Comparison of ENCODE assay signal across 9 mouse cellular contexts in genomic region chr5:99708706-99709105, GRCm38 (mm10). TPM values are rescaled to one million over a fixed set of nuclear protein-coding genes. Genes with fewer than 3 reads are reported as not detected.
DNase-seq lines count a peak whose midpoint lies in the region; ATAC-seq lines count a peak whose summit lies in the region.
"Had no signal": no experiment of that assay in that cellular context is flagged by ENCODE, and none has a peak within 500 bp of the region (broad histone marks: within the 10 kb centered on the region; RNA-seq: fewer than 3 reads in every experiment).

No protein-coding gene starts in this region.

- no peak for ATAC-seq in hindbrain, embryonic 11.5 days (ENCODE audit: low FRiP score)
- ATAC-seq in hindbrain, embryonic 14.5 days (ENCODE audit: low FRiP score) = no peak
- no peak for ATAC-seq in kidney, embryonic 14.5 days (ENCODE audit: low FRiP score, low TSS enrichment)

- H3K9me3 ChIP-seq in hindbrain, embryonic 11.5 days (ENCODE audit: control insufficient read depth, low read length) = no peaks in the 10 kb centered on the region
- H3K9me3 ChIP-seq in hindbrain, embryonic 14.5 days (ENCODE audit: control insufficient read depth, low read length) = no peaks in the 10 kb centered on the region
- H3K9me3 ChIP-seq in kidney, embryonic 14.5 days (ENCODE audit: control insufficient read depth, low read length) = no peaks in the 10 kb centered on the region
- H3K9me3 ChIP-seq: stomach, embryonic 15.5 days had no signal

- no peak overlapping the region for H3K4me2 ChIP-seq in hindbrain, embryonic 11.5 days (replicated peaks; ENCODE audit: low read depth, low read length)
- no peak overlapping the region for H3K4me2 ChIP-seq in hindbrain, embryonic 14.5 days (replicated peaks)
- H3K4me2 ChIP-seq in kidney, embryonic 14.5 days (replicated peaks; ENCODE audit: low read depth, low read length) = no peak overlapping the region
- H3K4me2 ChIP-seq: stomach, embryonic 15.5 days had no signal

- peak; percentile 48 for DNase-seq in hindbrain, embryonic 11.5 days (ENCODE audit: low spot score)
- no peak for DNase-seq in hindbrain, embryonic 14.5 days (ENCODE audit: low spot score)
- peak; percentile 49 to 51 for DNase-seq in right cerebral cortex, adult 2 months (ENCODE audit: low spot score in 2 of 2)
- DNase-seq in right cerebral cortex, postnatal 25 days = no peak
- DNase-seq in cerebellum, postnatal 14 days = peak; percentile 48 to 62
- peak; percentile 52 for DNase-seq in retina, postnatal 1 day
- no peak for DNase-seq in yolk sac, embryonic 10.5 days (ENCODE audit: low spot score)

- H3K27ac ChIP-seq in hindbrain, embryonic 11.5 days (ENCODE audit: low read depth, low read length) = no peak overlapping the region
- no peak overlapping the region for H3K27ac ChIP-seq in hindbrain, embryonic 14.5 days
- H3K27ac ChIP-seq in kidney, embryonic 14.5 days (ENCODE audit: low read depth, low read length) = no peak overlapping the region
- H3K27ac ChIP-seq: stomach, embryonic 15.5 days had no signal

- H3K27me3 ChIP-seq in hindbrain, embryonic 11.5 days (ENCODE audit: control insufficient read depth, insufficient read depth, low read length) = no peaks in the 10 kb centered on the region
- H3K27me3 ChIP-seq in hindbrain, embryonic 14.5 days (ENCODE audit: control insufficient read depth, insufficient read depth, low read length) = no peaks in the 10 kb centered on the region
- no peaks in the 10 kb centered on the region for H3K27me3 ChIP-seq in kidney, embryonic 14.5 days (ENCODE audit: control insufficient read depth, insufficient read depth, low read length)
- H3K27me3 ChIP-seq: stomach, embryonic 15.5 days had no signal

- H3K4me3 ChIP-seq in hindbrain, embryonic 11.5 days (ENCODE audit: low read depth, low read length) = no peak overlapping the region
- H3K4me3 ChIP-seq in hindbrain, embryonic 14.5 days (replicated peaks; ENCODE audit: low read length) = no peak overlapping the region
- no peak overlapping the region for H3K4me3 ChIP-seq in kidney, embryonic 14.5 days (ENCODE audit: low read length)
- H3K4me3 ChIP-seq: stomach, embryonic 15.5 days had no signal

- no peaks in the 10 kb centered on the region for H3K36me3 ChIP-seq in hindbrain, embryonic 11.5 days (ENCODE audit: control insufficient read depth, insufficient read depth, low read length)
- H3K36me3 ChIP-seq in hindbrain, embryonic 14.5 days (replicated peaks; ENCODE audit: control insufficient read depth, insufficient read depth) = no peaks in the 10 kb centered on the region
- H3K36me3 ChIP-seq in kidney, embryonic 14.5 days (ENCODE audit: control insufficient read depth, insufficient read depth, low read length) = no peaks in the 10 kb centered on the region
- H3K36me3 ChIP-seq: stomach, embryonic 15.5 days had no signal

- H3K4me1 ChIP-seq in hindbrain, embryonic 11.5 days (replicated peaks; ENCODE audit: control insufficient read depth, insufficient read depth, low read length) = no peaks in the 10 kb centered on the region
- H3K4me1 ChIP-seq in hindbrain, embryonic 14.5 days (replicated peaks; ENCODE audit: control insufficient read depth, insufficient read depth, low read length) = no peaks in the 10 kb centered on the region
- H3K4me1 ChIP-seq in kidney, embryonic 14.5 days (ENCODE audit: control insufficient read depth, insufficient read depth, low read length) = no peaks in the 10 kb centered on the region
- H3K4me1 ChIP-seq: stomach, embryonic 15.5 days had no signal

- no peak overlapping the region for H3K9ac ChIP-seq in hindbrain, embryonic 11.5 days (ENCODE audit: low read depth, low read length)
- H3K9ac ChIP-seq in hindbrain, embryonic 14.5 days = no peak overlapping the region
- H3K9ac ChIP-seq in kidney, embryonic 14.5 days (ENCODE audit: low read depth, low read length) = no peak overlapping the region
- H3K9ac ChIP-seq: stomach, embryonic 15.5 days had no signal

- 48% methylated on average over 6 of the region's 6 CpGs for WGBS in hindbrain, embryonic 11.5 days
- WGBS in hindbrain, embryonic 14.5 days = 48% methylated on average over 6 of the region's 6 CpGs
- 49% methylated on average over 6 of the region's 6 CpGs for WGBS in kidney, embryonic 14.5 days

RNA-seq across cellular contexts. Expression of gene Rasgef1b, which starts 20.2 kb away (rescaled TPM):
- 14.1 and 14.3 TPM in 2 replicates for polyA plus RNA-seq in hindbrain, embryonic 11.5 days (2014; fragmentation: Nextera tagmentation; extraction: Ambion mirVana)
- 47.5 and 51.5 TPM in 2 replicates for polyA plus RNA-seq in hindbrain, embryonic 14.5 days (2014; fragmentation: Nextera tagmentation; extraction: Ambion mirVana)
- 6.8 and 8.8 TPM in 2 replicates for polyA plus RNA-seq in kidney, embryonic 14.5 days (2014; fragmentation: Nextera tagmentation; extraction: Ambion mirVana)

Comparison
In these comparisons a context has a peak if more than half of its experiments do, and no peak if none do; other contexts are left out.
1. DNase-seq: peak in hindbrain, embryonic 11.5 days (single experiment), right cerebral cortex, adult 2 months (2 of 2), cerebellum, postnatal 14 days (2 of 2) and retina, postnatal 1 day (single experiment); none in hindbrain, embryonic 14.5 days (single experiment), right cerebral cortex, postnatal 25 days (single experiment) and yolk sac, embryonic 10.5 days (single experiment).